Mouse (Mus musculus) heart, embryonic 15.5 days (tissue): ENCODE data around the gene Klf13. TPM values are rescaled to one million over a fixed set of nuclear protein-coding genes. Genes with fewer than 3 reads are reported as not detected.

Experiments used
- polyA plus RNA-seq: library from polyadenylated mRNA; unstranded; fragments of >200 nt; fragmentation: Nextera tagmentation; extraction: Ambion mirVana; gene quantifications from 2 replicates; pipeline ENCODE4 v1.2.1, GENCODE M21; 2015

The Klf13 gene
- polyA plus RNA-seq, 1 experiment from 2014 or later, result 23.4 TPM

Other genes starting within 250 kb of the Klf13 start
- 0.14 and 0.20 TPM in 2 replicates for gene E030018B13Rik, start 22.1 kb downstream of the Klf13 start, polyA plus RNA-seq
- gene Trpm1, start 214.9 kb upstream of the Klf13 start, polyA plus RNA-seq, result 0.11 and 0.13 TPM in 2 replicates